Mouse (Mus musculus): ENCODE measurements around the gene Hdgf.
A peak's percentile ranks its signal among the peaks of the same experiment; 100 is the strongest.

- peak; percentile 53 for TF ChIP-seq CTCF (IDR thresholded peaks at IDR 0.05; ENCODE audit: low read depth, low read length)
- no peak for TF ChIP-seq GATA1 (IDR thresholded peaks at IDR 0.05; ENCODE audit: borderline replicate concordance, low read length)
- TF ChIP-seq POLR2AphosphoS5 (IDR thresholded peaks at IDR 0.05; ENCODE audit: insufficient replicate concordance, low read depth, low read length) = no peak
- TF ChIP-seq TAL1 (conservative IDR thresholded peaks at IDR 0.05; ENCODE audit: low read depth, low read length) = no peak
- no peak for TF ChIP-seq GATA2 (IDR thresholded peaks at IDR 0.05; ENCODE audit: borderline replicate concordance, low read depth, low read length)
Measured at GRCm38 (mm10) chr3:87960586-87961191, 54.6 kb downstream of the Hdgf start.

Measured in G1E (cell line).